Mouse (Mus musculus): Measurements from ENCODE around the gene Cyp2c40. TPM values are rescaled to one million over a fixed set of nuclear protein-coding genes. Genes with fewer than 3 reads are reported as not detected.

Gene Cyp2c40
- polyA plus RNA-seq, 1 experiment from 2014 or later = not detected

Other genes with a start within 250 kb of the Cyp2c40 start
- gene Cyp2c67, start 163.8 kb downstream of the Cyp2c40 start, polyA plus RNA-seq (2015; fragmentation: Nextera tagmentation; extraction: Ambion mirVana) = not detected in 2 replicates
- gene Cyp2c68, start 71.8 kb downstream of the Cyp2c40 start, polyA plus RNA-seq (2015; fragmentation: Nextera tagmentation; extraction: Ambion mirVana) = not detected in 2 replicates
- not detected in 2 replicates for gene Cyp2c69, start 74.0 kb upstream of the Cyp2c40 start, polyA plus RNA-seq (2015; fragmentation: Nextera tagmentation; extraction: Ambion mirVana)
- not detected in 2 replicates for gene Cyp2c37, start 179.6 kb upstream of the Cyp2c40 start, polyA plus RNA-seq (2015; fragmentation: Nextera tagmentation; extraction: Ambion mirVana)

Data from forebrain, embryonic 16.5 days (tissue).